Mouse (Mus musculus) gastrocnemius, adult 2 months (tissue): Measurements from ENCODE around the gene Hcfc1. TPM values are rescaled to one million over a fixed set of nuclear protein-coding genes. Genes with fewer than 3 reads are reported as not detected.

ENCODE experiments used
- DNase-seq: peaks from one replicate; pipeline ENCODE4 v3.0.0; 2022
- H3K27ac ChIP-seq: fragments of 200-600 bp; 2 replicates; pipeline ENCODE4 v1.8.1; 2022; ENCODE audit warnings: mild to moderate bottlenecking
- H3K4me3 ChIP-seq: fragments of 200-600 bp; 2 replicates; pipeline ENCODE4 v1.8.1; 2022; ENCODE audit warnings: mild to moderate bottlenecking, moderate library complexity
- CTCF ChIP-seq: fragments of 200-600 bp; IDR thresholded peaks from 2 replicates; pipeline ENCODE4 v1.8.1; 2022; ENCODE audit warnings: antibody characterized with exemption, mild to moderate bottlenecking, moderate library complexity
- intact Hi-C: fragments of 180-260 bp; cut with DNase I; formaldehyde crosslinking; loops from one replicate; pipeline ENCODE4 v1.15.1; 2025
- total RNA-seq, 2 experiments: library from RNA; stranded (reverse); gene quantifications; 2 replicates each; pipeline ENCODE4 v1.2.3; 2021

The Hcfc1 gene
- total RNA-seq, 2 experiments from 2014 or later, result 35.5 to 36.0 TPM

GRCm38 (mm10) chrX:73922550-73922882 is 43.6 kb downstream of the Hcfc1 start:
- no peak for TF ChIP-seq CTCF
- intact Hi-C loops, result loop anchor here (5.0 kb wide), 1 partner anchor 40 kb away; no protein-coding TSS in a partner anchor
- peak overlapping the region; percentile 91 for H3K27ac ChIP-seq

GRCm38 (mm10) chrX:73921823-73922549 is 44.2 kb downstream of the Hcfc1 start, which contains the start of the genes Arhgap4 and Naa10:
Gene Arhgap4, minus strand, starts transcription at chrX:73921870.
Gene Naa10, minus strand, starts transcription at chrX:73921944.
- Histone ChIP-seq H3K4me3 (peak within 1 kb of the TSS; percentile 85), H3K27ac (peak within 1 kb of the TSS; percentile 91)
- no peak for TF ChIP-seq CTCF
- intact Hi-C loops, result loop anchor here (5.0 kb wide), 1 partner anchor 40 kb away; no protein-coding TSS in a partner anchor
- DNase-seq, result peak; percentile 93

More at GRCm38 (mm10) chrX:73922550-73922882, 43.6 kb downstream of the Hcfc1 start:
- DNase-seq, result no peak
- H3K4me3 ChIP-seq, result peak overlapping the region; percentile 85

DNA sequence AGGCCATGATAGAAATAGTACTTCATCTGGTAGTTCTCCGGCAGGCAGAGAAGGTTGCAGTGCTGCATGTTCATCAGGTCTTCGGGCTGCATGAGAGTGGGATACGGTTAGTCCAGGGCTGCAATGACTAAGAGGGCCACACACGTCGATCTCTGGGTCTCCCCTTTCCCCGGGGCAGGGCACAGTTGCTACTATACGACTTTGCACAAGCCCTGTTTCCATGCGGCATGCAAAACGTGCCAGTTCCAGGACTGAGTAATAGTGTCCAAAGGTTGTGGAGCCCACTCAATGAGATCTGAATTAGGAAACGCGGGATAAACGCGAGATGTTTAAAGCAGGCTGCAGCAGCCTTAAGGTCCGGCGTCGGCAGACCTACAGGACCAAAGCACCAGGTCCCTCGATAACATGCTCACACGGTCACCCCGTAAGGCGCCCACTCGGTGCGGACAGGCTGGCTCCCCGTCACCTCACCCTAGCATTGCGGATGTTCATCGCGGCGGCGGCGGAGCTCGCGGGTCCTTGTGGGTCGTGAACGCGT is 44.8 kb downstream of the Hcfc1 start:
- Histone ChIP-seq H3K4me3 (peak overlapping the region; percentile 85), H3K27ac (peak overlapping the region; percentile 91)
- intact Hi-C loops, result loop anchor here (5.0 kb wide), 1 partner anchor 41 kb away; no protein-coding TSS in a partner anchor
- no peak for DNase-seq
- no peak for TF ChIP-seq CTCF

- intact Hi-C loops, result no loop called here
- H3K4me3 ChIP-seq, result no peak overlapping the region
- TF ChIP-seq CTCF, result no peak
- DNase-seq, result no peak
- H3K27ac ChIP-seq, result no peak overlapping the region
Measured at GRCm38 (mm10) chrX:73918631-73919030, 47.5 kb downstream of the Hcfc1 start.

DNA sequence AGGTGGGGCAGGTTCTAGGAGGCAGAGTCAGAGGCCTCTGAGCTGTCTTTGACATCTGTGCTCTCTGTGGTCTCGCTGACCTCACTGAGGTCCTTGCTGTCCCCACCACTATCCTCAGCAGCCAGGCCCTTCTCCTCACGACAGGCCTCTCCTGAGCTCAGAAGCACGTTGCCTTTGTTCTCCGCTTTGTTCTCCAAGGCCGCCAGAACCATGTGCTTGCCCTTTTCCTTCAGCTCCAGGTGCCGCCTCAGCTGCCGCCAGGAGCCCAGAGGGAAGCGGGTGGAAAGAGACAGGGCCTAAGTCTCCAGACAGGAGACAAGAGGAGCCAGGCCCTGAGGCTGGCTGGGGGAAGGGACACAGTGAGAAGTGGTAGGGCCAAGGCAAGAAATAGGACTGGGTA is 49.2 kb downstream of the Hcfc1 start:
- TF ChIP-seq CTCF, result no peak
- intact Hi-C loops, result no loop called here
- Histone ChIP-seq H3K27ac (no peak overlapping the region), H3K4me3 (no peak overlapping the region)
- DNase-seq, result no peak

GRCm38 (mm10) chrX:73914827-73915703 is 51.1 kb downstream of the Hcfc1 start:
- intact Hi-C loops, result no loop called here
- peak overlapping the region; percentile 69 for H3K4me3 ChIP-seq
- TF ChIP-seq CTCF, result peak; percentile 40

GRCm38 (mm10) chrX:73911588-73911987 is 54.6 kb downstream of the Hcfc1 start:
- TF ChIP-seq CTCF, result no peak
- intact Hi-C loops, result no loop called here
- no peak overlapping the region for H3K27ac ChIP-seq

More at GRCm38 (mm10) chrX:73914827-73915703, 51.1 kb downstream of the Hcfc1 start:
- peak overlapping the region; percentile 90 for H3K27ac ChIP-seq
- peak; percentile 94 for DNase-seq

DNA sequence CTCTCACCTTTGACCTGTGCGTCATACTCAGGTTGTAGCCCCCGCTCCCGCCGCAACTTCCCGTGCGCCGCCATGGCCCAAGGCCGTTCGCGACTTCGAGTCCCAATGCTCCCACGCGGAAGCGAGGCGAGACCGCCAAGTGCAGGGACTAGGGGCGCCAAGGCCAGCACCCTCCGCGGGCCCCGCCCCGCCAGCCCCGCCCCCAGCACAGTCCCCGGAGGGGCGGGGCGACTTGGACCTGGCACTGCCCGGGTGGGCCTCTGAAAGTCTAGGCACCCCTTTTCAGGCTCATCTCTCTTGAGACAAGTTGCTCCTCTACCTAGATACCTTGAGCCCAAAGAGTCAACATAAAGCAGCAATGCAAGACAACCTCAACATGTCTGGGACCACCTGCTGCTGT is 55.0 kb downstream of the Hcfc1 start:
- peak overlapping the region; percentile 37 for H3K4me3 ChIP-seq
- H3K27ac ChIP-seq, result no peak overlapping the region
- DNase-seq, result no peak
- intact Hi-C loops, result no loop called here
- no peak for TF ChIP-seq CTCF

More at GRCm38 (mm10) chrX:73911588-73911987, 54.6 kb downstream of the Hcfc1 start:
- no peak for DNase-seq
- no peak overlapping the region for H3K4me3 ChIP-seq

DNA sequence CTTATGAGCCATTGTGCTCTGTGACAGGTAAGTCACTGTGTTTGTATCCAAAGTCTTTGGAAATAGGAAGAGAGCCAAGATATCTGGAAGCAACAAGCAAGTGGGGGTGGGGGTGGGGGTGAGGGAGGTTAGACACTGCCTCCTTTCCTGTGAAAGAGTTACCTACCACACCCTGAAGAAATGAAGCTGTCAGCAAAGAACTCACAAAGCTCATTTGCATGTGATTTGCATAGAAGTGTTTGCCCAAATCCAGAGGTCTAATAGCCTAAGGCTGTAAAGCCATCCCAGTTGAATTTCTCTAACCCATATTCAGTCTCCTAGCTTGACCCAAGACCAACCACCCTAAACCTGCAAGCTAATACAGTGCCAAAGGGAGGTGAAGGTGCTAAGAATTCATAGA is 55.7 kb downstream of the Hcfc1 start:
- DNase-seq, result no peak
- intact Hi-C loops, result no loop called here
- no peak overlapping the region for H3K27ac ChIP-seq
- TF ChIP-seq CTCF, result no peak
- no peak overlapping the region for H3K4me3 ChIP-seq

GRCm38 (mm10) chrX:73910049-73910448 is 56.1 kb downstream of the Hcfc1 start:
- Histone ChIP-seq H3K4me3 (no peak overlapping the region), H3K27ac (no peak overlapping the region)
- no peak for DNase-seq
- intact Hi-C loops, result no loop called here
- TF ChIP-seq CTCF, result no peak

DNA sequence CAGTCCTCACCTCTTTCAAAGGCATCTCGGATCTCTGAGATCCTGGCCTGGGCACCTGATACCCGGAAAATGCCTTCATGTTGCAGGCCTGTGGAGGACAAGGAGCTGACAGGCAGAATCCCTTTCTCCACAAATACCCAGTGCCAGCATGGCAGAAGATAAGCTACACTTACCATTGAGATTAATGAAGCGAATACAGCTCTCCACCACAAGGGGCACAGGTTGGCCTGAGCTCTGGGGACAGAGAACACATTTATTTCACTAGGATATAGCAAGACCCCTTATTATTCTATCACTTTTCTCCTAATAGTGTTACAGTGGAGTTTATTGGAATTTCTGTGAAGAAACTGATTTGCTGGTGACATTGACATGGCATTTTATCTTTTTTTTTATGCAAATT is 68.2 kb downstream of the Hcfc1 start:
- Histone ChIP-seq H3K4me3 (no peak overlapping the region), H3K27ac (no peak overlapping the region)
- TF ChIP-seq CTCF, result peak; percentile 7; the same call in 1 of the 2 replicates
- no peak for DNase-seq
- intact Hi-C loops, result loop anchor here (10.0 kb wide), 2 partner anchors 193 to 843 kb away; no protein-coding TSS in a partner anchor

DNA sequence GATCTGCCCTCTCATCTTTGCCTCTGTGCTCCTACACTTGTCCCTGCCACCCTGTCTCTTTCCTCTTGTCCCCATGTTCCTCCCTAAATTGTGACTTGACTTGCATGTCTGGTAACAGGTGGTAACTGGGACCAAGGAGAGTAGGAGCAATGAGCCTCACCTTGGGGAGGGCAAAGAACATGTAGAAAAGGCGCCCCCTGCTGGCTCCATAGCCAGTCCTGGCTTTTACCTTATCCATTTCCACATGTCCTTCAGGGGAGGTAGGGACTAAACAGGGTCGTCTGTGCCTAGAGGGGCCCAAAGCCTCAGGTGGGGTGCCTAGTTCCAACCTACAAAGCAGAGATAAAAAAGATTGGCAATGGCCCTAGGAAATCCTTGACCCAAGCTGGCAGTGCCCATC is 70.4 kb downstream of the Hcfc1 start, which contains the start of gene L1cam:
TSS of gene L1cam (minus strand) at position 387 of the 400 bp plus-strand sequence.
- intact Hi-C loops, result loop anchor here (2.0 to 10.0 kb wide), 3 partner anchors 97 to 841 kb away; no protein-coding TSS in a partner anchor

More for the DNA sequence above, 70.4 kb downstream of the Hcfc1 start, which contains the start of gene L1cam:
- no peak within 1 kb of the TSS for H3K4me3 ChIP-seq
- peak; percentile 65 for TF ChIP-seq CTCF
- no peak within 1 kb of the TSS for H3K27ac ChIP-seq
- DNase-seq, result peak; percentile 71
